Comparison of ENCODE assay signal across 8 mouse cellular contexts in the genomic region with DNA sequence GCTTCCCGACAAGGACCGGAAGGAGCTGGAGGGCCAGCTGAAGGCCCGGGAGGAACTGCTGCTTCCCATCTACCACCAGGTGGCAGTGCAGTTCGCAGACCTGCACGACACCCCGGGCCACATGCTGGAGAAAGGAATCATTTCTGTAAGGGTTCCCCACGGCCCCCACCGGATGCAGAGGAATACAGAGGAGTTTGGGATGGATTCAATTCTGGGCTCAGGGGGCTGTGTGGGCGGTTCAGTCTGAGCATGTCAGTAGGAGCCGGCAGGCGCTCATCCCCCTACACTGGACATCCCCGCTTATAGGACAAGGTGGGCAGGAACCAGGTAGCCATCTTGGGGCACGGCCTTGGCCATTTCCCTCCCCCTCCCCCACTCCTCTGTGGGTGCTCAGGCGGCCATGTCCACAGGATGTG. TPM values are rescaled to one million over a fixed set of nuclear protein-coding genes. Genes with fewer than 3 reads are reported as not detected.
DNase-seq lines count a peak whose midpoint lies in the region; ATAC-seq and TF ChIP-seq lines count a peak whose summit lies in the region.

No protein-coding gene starts in this region.

- peaks cover 13% of the 10 kb centered on the region for H3K4me1 ChIP-seq in forebrain, embryonic 10.5 days
- H3K4me1 ChIP-seq in heart, postnatal 0 days (ENCODE audit: control insufficient read depth, insufficient read depth), result no peaks in the 10 kb centered on the region

- peak; percentile 86 for TF ChIP-seq CTCF in heart, postnatal 0 days (IDR thresholded peaks at IDR 0.05; ENCODE audit: low read depth)

- whole genome bisulfite sequencing in forebrain, embryonic 10.5 days, result 16% methylated on average over 14 of the region's 14 CpGs
- WGBS in heart, postnatal 0 days, result 19% methylated on average over 13 of the region's 14 CpGs

- ATAC-seq in heart, postnatal 0 days (ENCODE audit: insufficient read depth, low read depth), result peak; percentile 50

- TF ChIP-seq EP300 in heart, postnatal 0 days (IDR thresholded peaks at IDR 0.05; ENCODE audit: low read depth), result no peak

- H3K4me3 ChIP-seq in forebrain, embryonic 10.5 days, result peak overlapping the region; percentile 32
- H3K4me3 ChIP-seq in heart, postnatal 0 days (ENCODE audit: low read depth, low read length), result no peak overlapping the region

- H3K9me3 ChIP-seq in forebrain, embryonic 10.5 days, result no peaks in the 10 kb centered on the region
- H3K9me3 ChIP-seq in heart, postnatal 0 days (replicated peaks; ENCODE audit: control insufficient read depth, low read length), result no peaks in the 10 kb centered on the region

- peak; percentile 31 to 34 for DNase-seq in CD8-positive naive resting alpha-beta T cell, adult 2 months (ENCODE audit: low read depth in 2 of 2, low spot score in 2 of 2)
- peak; percentile 80 for DNase-seq in brain, adult 2 months (ENCODE audit: low read depth, low spot score)
- peak; percentile 80 for DNase-seq in forebrain, embryonic 10.5 days (ENCODE audit: extremely low spot score, low spot score)
- DNase-seq in heart, postnatal 0 days (ENCODE audit: low spot score), result peak; percentile 60
- peak; percentile 43 to 84 for DNase-seq in kidney, postnatal 36 days
- DNase-seq in lung, adult 18-20 months, result peak; percentile 49 to 59
- peak; percentile 26 for DNase-seq in ovary, adult 18-20 months (ENCODE audit: low spot score)
- DNase-seq in thymus, postnatal 0 days (ENCODE audit: low spot score), result peak; percentile 77

- H3K27ac ChIP-seq in forebrain, embryonic 10.5 days, result peak overlapping the region; percentile 77
- no peak overlapping the region for H3K27ac ChIP-seq in heart, postnatal 0 days (ENCODE audit: low read depth)

- H3K36me3 ChIP-seq in forebrain, embryonic 10.5 days (replicated peaks), result no peaks in the 10 kb centered on the region
- H3K36me3 ChIP-seq in heart, postnatal 0 days (replicated peaks; ENCODE audit: control insufficient read depth, insufficient read depth, low read length), result peaks cover 55% of the 10 kb centered on the region

- H3K4me2 ChIP-seq in heart, postnatal 0 days (ENCODE audit: low read depth, low read length), result no peak overlapping the region

- no peak overlapping the region for H3K9ac ChIP-seq in heart, postnatal 0 days (replicated peaks; ENCODE audit: low read depth, low read length)

- H3K27me3 ChIP-seq in forebrain, embryonic 10.5 days (ENCODE audit: poor library complexity, severe bottlenecking), result 0 out of 2 replicates have a peak, but pooled peaks cover 5% of the 10 kb centered on the region
- no peaks in the 10 kb centered on the region for H3K27me3 ChIP-seq in heart, postnatal 0 days (ENCODE audit: control insufficient read depth, insufficient read depth, low read length)

RNA-seq across cellular contexts. Expression of a gene that starts 25.4 kb away (rescaled TPM):
- polyA plus RNA-seq in forebrain, embryonic 10.5 days (2016; fragmentation: Nextera tagmentation; extraction: Ambion mirVana), result 0.42 and 0.80 TPM in 2 replicates
- not detected in 2 replicates for total RNA-seq in heart, postnatal 0 days (2014; rRNA removed; ENCODE audit: low replicate concordance)
- polyA plus RNA-seq in heart, postnatal 0 days (2015; fragmentation: Nextera tagmentation; extraction: Ambion mirVana), result not detected in 2 replicates
- 0.05 and 0.13 TPM in 2 replicates for polyA plus RNA-seq in thymus, postnatal 0 days (2015; fragmentation: Nextera tagmentation; extraction: Ambion mirVana)

RNA-seq across cellular contexts. Expression of a gene that starts 40.8 kb away (rescaled TPM):
- 0.80 and 0.82 TPM in 2 replicates for polyA plus RNA-seq in forebrain, embryonic 10.5 days (2016; fragmentation: Nextera tagmentation; extraction: Ambion mirVana)
- total RNA-seq in heart, postnatal 0 days (2014; rRNA removed; ENCODE audit: low replicate concordance), result 5.9 TPM in 1 of 2 replicates, not detected in the other
- polyA plus RNA-seq in heart, postnatal 0 days (2015; fragmentation: Nextera tagmentation; extraction: Ambion mirVana), result 0.53 and 0.63 TPM in 2 replicates
- polyA plus RNA-seq in thymus, postnatal 0 days (2015; fragmentation: Nextera tagmentation; extraction: Ambion mirVana), result 0.27 and 0.55 TPM in 2 replicates

Comparison
In these comparisons a context has a peak if more than half of its experiments do, and no peak if none do; other contexts are left out.
1. DNase-seq: peak in every context shown above with its lines; median percentile 80 in brain, adult 2 months; 80 in forebrain, embryonic 10.5 days; 77 in thymus, postnatal 0 days; 64 in kidney, postnatal 36 days; 60 in heart, postnatal 0 days; 54 in lung, adult 18-20 months; 32 in CD8-positive naive resting alpha-beta T cell, adult 2 months; 26 in ovary, adult 18-20 months.